Mouse (Mus musculus): Measurements from ENCODE around the gene Thsd4. TPM values are rescaled to one million over a fixed set of nuclear protein-coding genes. Genes with fewer than 3 reads are reported as not detected.

Gene Thsd4
- polyA plus RNA-seq, 1 experiment from 2014 or later = 20.2 TPM

DNA sequence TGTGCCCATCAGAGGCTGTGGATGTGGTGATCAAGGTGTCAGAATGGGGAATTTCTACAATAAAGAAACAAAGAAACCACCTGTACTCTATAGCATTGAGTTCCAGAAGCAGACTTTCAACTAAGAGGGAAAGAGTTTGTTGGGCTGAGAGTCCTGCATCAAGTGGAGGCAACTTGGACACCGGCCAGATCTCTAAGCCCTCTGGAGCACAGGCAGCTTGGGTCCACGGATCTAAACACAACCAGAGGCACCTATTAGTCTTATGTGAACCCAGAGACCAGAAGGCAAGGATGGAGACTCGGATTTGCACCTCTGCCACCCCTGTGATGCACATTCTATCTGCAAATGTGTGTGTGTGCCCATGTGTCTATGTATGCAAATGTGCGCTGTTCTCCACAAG, 456.7 kb downstream of the Thsd4 start:
- Histone ChIP-seq H3K27me3 (replicated peaks; ENCODE audit: control insufficient read depth, insufficient read depth, low read length) (no peaks in the 10 kb centered on the region), H3K9ac (ENCODE audit: low read depth, low read length) (no peak overlapping the region), H3K4me1 (ENCODE audit: control insufficient read depth, insufficient read depth, low read length) (no peaks in the 10 kb centered on the region), H3K4me2 (ENCODE audit: low read depth, low read length) (no peak overlapping the region), H3K9me3 (ENCODE audit: control insufficient read depth, low read length) (no peaks in the 10 kb centered on the region), H3K4me3 (ENCODE audit: low read length) (no peak overlapping the region), H3K36me3 (ENCODE audit: control insufficient read depth, insufficient read depth, low read length) (no peaks in the 10 kb centered on the region), H3K27ac (ENCODE audit: low read length) (no peak overlapping the region)
- no peak for ATAC-seq
- WGBS = 76% methylated on average over 4 of the region's 4 CpGs

DNA sequence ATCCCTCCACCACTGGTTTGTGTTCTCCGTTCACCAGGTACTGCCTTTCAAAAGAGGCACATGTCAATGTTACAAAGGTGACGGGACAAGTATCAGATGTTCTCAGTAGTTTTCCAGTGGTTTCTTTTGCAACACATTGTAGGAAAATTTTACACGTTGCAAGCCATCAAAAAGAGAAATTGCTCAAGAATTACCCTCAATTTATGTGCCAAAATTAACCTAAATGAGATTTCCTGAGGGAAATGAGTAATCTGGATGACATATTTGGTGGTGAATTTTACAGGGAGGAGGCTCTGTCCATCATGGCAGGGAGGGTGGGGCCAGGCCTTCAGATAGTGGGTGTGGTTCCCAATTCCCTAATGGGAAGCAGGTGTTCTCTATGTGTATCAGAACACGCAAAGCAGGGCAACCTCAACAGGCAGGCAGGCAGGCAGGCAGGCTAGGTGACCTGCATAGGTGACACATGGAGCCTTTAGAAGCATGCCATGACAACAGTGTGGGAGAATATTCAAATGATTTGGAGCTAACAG, 458.6 kb downstream of the Thsd4 start:
- Histone ChIP-seq H3K27me3 (replicated peaks; ENCODE audit: control insufficient read depth, insufficient read depth, low read length) (no peaks in the 10 kb centered on the region), H3K9ac (ENCODE audit: low read depth, low read length) (no peak overlapping the region), H3K36me3 (ENCODE audit: control insufficient read depth, insufficient read depth, low read length) (no peaks in the 10 kb centered on the region), H3K4me3 (ENCODE audit: low read length) (no peak overlapping the region), H3K4me1 (ENCODE audit: control insufficient read depth, insufficient read depth, low read length) (no peaks in the 10 kb centered on the region), H3K27ac (ENCODE audit: low read length) (no peak overlapping the region), H3K9me3 (ENCODE audit: control insufficient read depth, low read length) (no peaks in the 10 kb centered on the region), H3K4me2 (ENCODE audit: low read depth, low read length) (no peak overlapping the region)
- ATAC-seq = no peak
- WGBS = 81% methylated on average over 4 of the region's 4 CpGs

DNA sequence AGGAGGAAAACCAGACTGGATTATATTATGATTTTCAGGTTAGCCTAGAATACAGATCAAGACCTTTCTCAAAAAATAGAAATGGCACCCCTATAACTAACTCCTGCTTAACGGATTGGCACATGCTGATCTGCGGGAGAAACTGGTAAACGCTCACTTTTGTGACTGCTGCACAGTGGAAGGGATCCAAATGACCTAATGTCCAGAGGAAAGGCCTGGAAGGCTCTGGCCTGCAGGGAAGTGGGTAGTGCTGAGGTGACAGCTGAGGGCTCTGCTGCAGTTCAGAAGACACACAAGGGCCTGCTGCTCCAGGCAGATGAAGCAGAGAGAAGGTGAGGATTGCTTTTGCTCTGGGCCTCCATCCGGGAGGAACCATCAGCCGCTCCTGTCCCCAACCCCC, 465.7 kb downstream of the Thsd4 start:
- no peak overlapping the region for H3K4me2 ChIP-seq (ENCODE audit: low read depth, low read length)
- no peak for ATAC-seq
- H3K9me3 ChIP-seq (ENCODE audit: control insufficient read depth, low read length) = no peaks in the 10 kb centered on the region
- no peaks in the 10 kb centered on the region for H3K4me1 ChIP-seq (ENCODE audit: control insufficient read depth, insufficient read depth, low read length)
- H3K27ac ChIP-seq (ENCODE audit: low read length) = no peak overlapping the region
- no peak overlapping the region for H3K9ac ChIP-seq (ENCODE audit: low read depth, low read length)
- H3K27me3 ChIP-seq (replicated peaks; ENCODE audit: control insufficient read depth, insufficient read depth, low read length) = no peaks in the 10 kb centered on the region
- no peaks in the 10 kb centered on the region for H3K36me3 ChIP-seq (ENCODE audit: control insufficient read depth, insufficient read depth, low read length)
- H3K4me3 ChIP-seq (ENCODE audit: low read length) = no peak overlapping the region
- WGBS = 72% methylated on average over 5 of the region's 5 CpGs

DNA sequence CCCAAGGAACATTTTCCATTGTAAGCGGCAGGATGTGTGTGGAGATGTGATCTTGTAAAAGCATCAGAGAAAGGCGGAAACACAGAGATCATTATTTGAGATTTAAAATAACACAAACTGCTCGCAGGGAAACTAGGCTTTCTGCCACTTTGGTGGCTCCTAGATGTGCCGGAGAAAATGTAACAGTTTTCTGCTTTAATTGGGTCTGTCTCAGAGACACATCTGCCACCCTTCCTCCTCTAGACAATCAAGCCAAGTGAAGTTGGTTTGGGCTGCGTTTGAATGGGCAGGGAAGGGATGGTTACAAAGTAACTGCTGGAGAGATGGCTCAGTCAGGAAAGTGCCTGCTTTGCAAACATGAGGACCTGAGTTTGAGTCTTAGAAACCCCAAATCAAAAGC, 466.9 kb downstream of the Thsd4 start:
- no peak overlapping the region for H3K4me2 ChIP-seq (ENCODE audit: low read depth, low read length)
- no peaks in the 10 kb centered on the region for H3K36me3 ChIP-seq (ENCODE audit: control insufficient read depth, insufficient read depth, low read length)
- WGBS = 66% methylated on average over 5 of the region's 5 CpGs
- ATAC-seq = no peak
- no peak overlapping the region for H3K9ac ChIP-seq (ENCODE audit: low read depth, low read length)
- H3K27ac ChIP-seq (ENCODE audit: low read length) = no peak overlapping the region
- no peaks in the 10 kb centered on the region for H3K4me1 ChIP-seq (ENCODE audit: control insufficient read depth, insufficient read depth, low read length)
- no peaks in the 10 kb centered on the region for H3K9me3 ChIP-seq (ENCODE audit: control insufficient read depth, low read length)
- H3K27me3 ChIP-seq (replicated peaks; ENCODE audit: control insufficient read depth, insufficient read depth, low read length) = no peaks in the 10 kb centered on the region
- no peak overlapping the region for H3K4me3 ChIP-seq (ENCODE audit: low read length)

DNA sequence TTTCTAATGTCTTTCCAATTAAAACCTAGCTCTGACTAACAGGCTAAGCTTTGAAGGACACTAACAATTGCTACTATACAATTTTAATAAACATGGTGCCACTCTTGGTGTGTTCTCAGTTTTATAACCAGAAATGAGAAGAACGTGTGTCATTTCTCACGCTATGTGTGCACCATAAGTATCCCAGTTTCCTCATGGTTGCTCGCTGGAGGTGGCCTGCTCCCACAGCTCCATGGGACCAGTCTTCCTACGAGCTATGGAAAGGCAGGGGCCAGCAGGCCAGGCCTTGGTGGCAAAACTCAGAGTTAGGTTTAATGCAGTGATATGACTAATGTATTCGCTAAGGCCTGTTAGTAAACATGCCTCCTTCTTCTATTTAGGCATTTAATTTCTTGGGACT, 468.7 kb downstream of the Thsd4 start:
- Histone ChIP-seq H3K4me1 (ENCODE audit: control insufficient read depth, insufficient read depth, low read length) (no peaks in the 10 kb centered on the region), H3K4me2 (ENCODE audit: low read depth, low read length) (no peak overlapping the region), H3K4me3 (ENCODE audit: low read length) (no peak overlapping the region), H3K27me3 (replicated peaks; ENCODE audit: control insufficient read depth, insufficient read depth, low read length) (no peaks in the 10 kb centered on the region), H3K9me3 (ENCODE audit: control insufficient read depth, low read length) (no peaks in the 10 kb centered on the region), H3K36me3 (ENCODE audit: control insufficient read depth, insufficient read depth, low read length) (no peaks in the 10 kb centered on the region), H3K9ac (ENCODE audit: low read depth, low read length) (no peak overlapping the region), H3K27ac (ENCODE audit: low read length) (no peak overlapping the region)
- WGBS = 92% methylated on average over 5 of the region's 5 CpGs
- no peak for ATAC-seq

DNA sequence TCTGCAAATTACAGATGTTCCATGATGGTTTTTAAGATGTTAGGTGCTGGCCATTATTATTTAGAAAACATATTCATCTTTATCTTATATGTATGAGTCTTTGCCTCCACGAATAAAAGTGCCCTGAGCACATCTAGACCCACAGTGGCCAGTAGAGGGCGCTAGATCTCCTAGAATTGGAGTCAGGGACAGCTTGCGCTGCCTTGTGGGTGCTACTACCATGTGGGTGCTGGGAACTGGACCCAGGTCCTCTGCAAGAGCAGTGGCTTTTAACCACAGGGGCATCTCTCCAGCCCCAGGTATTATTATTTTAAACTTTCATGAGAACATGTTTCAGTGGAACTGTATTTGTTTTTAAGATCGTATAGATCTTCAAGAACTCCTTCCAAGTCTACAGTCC, 469.4 kb downstream of the Thsd4 start:
- Histone ChIP-seq H3K27ac (ENCODE audit: low read length) (no peak overlapping the region), H3K4me3 (ENCODE audit: low read length) (no peak overlapping the region), H3K4me2 (ENCODE audit: low read depth, low read length) (no peak overlapping the region), H3K36me3 (ENCODE audit: control insufficient read depth, insufficient read depth, low read length) (no peaks in the 10 kb centered on the region), H3K4me1 (ENCODE audit: control insufficient read depth, insufficient read depth, low read length) (no peaks in the 10 kb centered on the region), H3K9me3 (ENCODE audit: control insufficient read depth, low read length) (no peaks in the 10 kb centered on the region), H3K27me3 (replicated peaks; ENCODE audit: control insufficient read depth, insufficient read depth, low read length) (no peaks in the 10 kb centered on the region), H3K9ac (ENCODE audit: low read depth, low read length) (no peak overlapping the region)
- ATAC-seq = no peak
- WGBS = 73% methylated on average over 4 of the region's 4 CpGs

DNA sequence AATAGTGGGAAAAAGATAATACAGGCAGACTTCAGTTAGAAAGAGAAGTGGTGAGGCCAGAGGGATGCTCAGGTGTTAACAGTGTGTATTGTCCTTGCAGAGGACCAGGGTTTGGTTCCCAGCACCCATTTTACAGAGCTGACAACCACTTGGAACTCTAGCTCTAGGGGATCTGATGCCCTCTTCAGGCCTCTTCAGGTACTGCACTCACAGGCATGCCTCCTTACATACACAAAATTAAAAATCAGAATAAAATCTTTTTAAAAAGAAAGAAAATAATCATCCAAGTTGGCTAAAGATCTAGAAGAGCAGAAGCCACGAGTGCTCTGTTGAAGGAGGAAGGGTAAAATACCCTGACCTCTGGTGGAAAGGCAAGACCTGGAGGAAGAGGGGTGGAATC, 478.7 kb downstream of the Thsd4 start:
- Histone ChIP-seq H3K4me3 (ENCODE audit: low read length) (no peak overlapping the region), H3K27ac (ENCODE audit: low read length) (no peak overlapping the region), H3K9me3 (ENCODE audit: control insufficient read depth, low read length) (0 out of 2 replicates have a peak, but pooled peaks cover 6% of the 10 kb centered on the region), H3K9ac (ENCODE audit: low read depth, low read length) (no peak overlapping the region), H3K27me3 (replicated peaks; ENCODE audit: control insufficient read depth, insufficient read depth, low read length) (no peaks in the 10 kb centered on the region), H3K4me2 (ENCODE audit: low read depth, low read length) (no peak overlapping the region), H3K36me3 (ENCODE audit: control insufficient read depth, insufficient read depth, low read length) (no peaks in the 10 kb centered on the region), H3K4me1 (ENCODE audit: control insufficient read depth, insufficient read depth, low read length) (no peaks in the 10 kb centered on the region)
- WGBS = 94% methylated on average over 1 of the region's 1 CpGs
- no peak for ATAC-seq

DNA sequence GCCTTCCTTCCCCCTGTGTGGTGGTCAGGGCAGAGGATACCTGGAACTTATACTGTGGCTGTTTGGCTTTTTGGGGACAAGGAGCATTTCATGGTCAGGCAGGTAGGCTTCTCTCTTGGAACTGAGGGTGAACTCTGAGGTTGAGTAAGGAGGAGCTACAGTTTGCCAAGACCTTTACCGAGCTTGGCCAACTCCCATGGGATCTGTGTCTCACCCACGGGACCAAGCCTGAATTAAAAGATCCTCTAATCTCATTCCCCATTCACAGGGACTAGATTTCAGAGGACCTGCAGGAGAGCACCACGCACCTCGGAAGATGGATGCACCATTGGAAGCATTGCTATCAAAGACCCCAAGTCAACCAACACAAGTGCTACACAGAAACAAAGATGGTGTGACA, 487.0 kb downstream of the Thsd4 start:
- H3K4me1 ChIP-seq (ENCODE audit: control insufficient read depth, insufficient read depth, low read length) = peaks cover 4% of the 10 kb centered on the region; the same call in 1 of the 2 replicates
- WGBS = 95% methylated on average over 4 of the region's 4 CpGs
- ATAC-seq = no peak

DNA sequence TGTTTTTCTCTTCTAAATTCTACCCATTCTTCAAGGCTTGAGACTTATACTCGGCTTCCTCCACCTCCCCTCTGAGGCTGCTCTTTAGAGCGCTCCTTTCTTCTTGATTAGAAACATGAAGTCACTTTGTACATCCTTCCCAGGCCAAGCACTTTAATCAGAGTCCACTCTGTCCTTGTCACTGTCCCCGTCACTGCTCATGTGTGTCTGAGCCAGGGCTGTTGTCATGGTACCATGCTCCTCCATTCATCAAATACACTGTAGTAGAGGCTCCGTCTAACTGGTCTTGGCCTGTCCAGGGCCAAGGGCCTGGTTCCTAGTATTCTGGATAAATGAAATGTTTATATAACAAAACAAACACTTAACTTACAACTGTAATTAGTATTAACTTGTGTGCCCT, 494.6 kb downstream of the Thsd4 start:
- Histone ChIP-seq H3K27me3 (replicated peaks; ENCODE audit: control insufficient read depth, insufficient read depth, low read length) (no peaks in the 10 kb centered on the region), H3K4me3 (ENCODE audit: low read length) (no peak overlapping the region), H3K36me3 (ENCODE audit: control insufficient read depth, insufficient read depth, low read length) (no peaks in the 10 kb centered on the region), H3K27ac (ENCODE audit: low read length) (no peak overlapping the region), H3K4me1 (ENCODE audit: control insufficient read depth, insufficient read depth, low read length) (peaks cover 18% of the 10 kb centered on the region), H3K4me2 (ENCODE audit: low read depth, low read length) (no peak overlapping the region), H3K9me3 (ENCODE audit: control insufficient read depth, low read length) (no peaks in the 10 kb centered on the region), H3K9ac (ENCODE audit: low read depth, low read length) (no peak overlapping the region)
- WGBS = 73% methylated on average over 4 of the region's 4 CpGs
- no peak for ATAC-seq

More for the DNA sequence above, 487.0 kb downstream of the Thsd4 start:
- H3K27me3 ChIP-seq (replicated peaks; ENCODE audit: control insufficient read depth, insufficient read depth, low read length) = no peaks in the 10 kb centered on the region
- no peak overlapping the region for H3K27ac ChIP-seq (ENCODE audit: low read length)
- H3K36me3 ChIP-seq (ENCODE audit: control insufficient read depth, insufficient read depth, low read length) = no peaks in the 10 kb centered on the region
- no peak overlapping the region for H3K4me2 ChIP-seq (ENCODE audit: low read depth, low read length)
- H3K9me3 ChIP-seq (ENCODE audit: control insufficient read depth, low read length) = no peaks in the 10 kb centered on the region
- no peak overlapping the region for H3K9ac ChIP-seq (ENCODE audit: low read depth, low read length)
- no peak overlapping the region for H3K4me3 ChIP-seq (ENCODE audit: low read length)

DNA sequence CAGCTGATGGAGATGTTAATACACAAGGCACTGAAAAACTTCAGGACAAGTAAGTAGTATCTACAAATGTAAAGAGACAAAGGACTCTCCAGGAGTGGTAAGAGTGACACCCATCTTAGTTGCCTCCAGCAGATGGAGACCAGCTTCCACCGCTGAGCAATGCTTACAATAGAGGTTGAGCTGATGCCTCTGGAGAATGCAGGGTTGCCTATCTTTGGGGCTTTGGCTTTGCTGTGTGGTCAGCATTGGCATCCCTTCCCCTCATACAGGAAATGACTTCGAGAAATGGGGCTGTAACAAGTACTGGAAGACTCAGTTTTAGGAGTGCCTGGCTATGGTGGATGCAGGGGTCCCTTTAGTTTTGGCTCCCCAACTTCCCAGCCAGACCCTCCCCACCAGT, 495.1 kb downstream of the Thsd4 start:
- WGBS = 82% methylated on average over 2 of the region's 2 CpGs
- no peak overlapping the region for H3K9ac ChIP-seq (ENCODE audit: low read depth, low read length)
- peaks cover 16% of the 10 kb centered on the region for H3K4me1 ChIP-seq (ENCODE audit: control insufficient read depth, insufficient read depth, low read length)
- no peak for ATAC-seq
- H3K4me3 ChIP-seq (ENCODE audit: low read length) = no peak overlapping the region
- H3K36me3 ChIP-seq (ENCODE audit: control insufficient read depth, insufficient read depth, low read length) = no peaks in the 10 kb centered on the region
- H3K27ac ChIP-seq (ENCODE audit: low read length) = no peak overlapping the region
- H3K9me3 ChIP-seq (ENCODE audit: control insufficient read depth, low read length) = no peaks in the 10 kb centered on the region
- H3K27me3 ChIP-seq (replicated peaks; ENCODE audit: control insufficient read depth, insufficient read depth, low read length) = no peaks in the 10 kb centered on the region
- H3K4me2 ChIP-seq (ENCODE audit: low read depth, low read length) = no peak overlapping the region
